Mouse (Mus musculus): ENCODE data around the gene Ulk2. TPM values are rescaled to one million over a fixed set of nuclear protein-coding genes. Genes with fewer than 3 reads are reported as not detected.
A peak's percentile ranks its signal among the peaks of the same experiment; 100 is the strongest.
"Not testable (repeated sequence)": the region's sequence is repeated elsewhere in the genome, so short reads cannot be mapped to it uniquely, and the experiment has no call there.

Ulk2 gene
- 59.8 and 62.3 TPM in 2 replicates for polyA plus RNA-seq (2012; rRNA removed)

DNA sequence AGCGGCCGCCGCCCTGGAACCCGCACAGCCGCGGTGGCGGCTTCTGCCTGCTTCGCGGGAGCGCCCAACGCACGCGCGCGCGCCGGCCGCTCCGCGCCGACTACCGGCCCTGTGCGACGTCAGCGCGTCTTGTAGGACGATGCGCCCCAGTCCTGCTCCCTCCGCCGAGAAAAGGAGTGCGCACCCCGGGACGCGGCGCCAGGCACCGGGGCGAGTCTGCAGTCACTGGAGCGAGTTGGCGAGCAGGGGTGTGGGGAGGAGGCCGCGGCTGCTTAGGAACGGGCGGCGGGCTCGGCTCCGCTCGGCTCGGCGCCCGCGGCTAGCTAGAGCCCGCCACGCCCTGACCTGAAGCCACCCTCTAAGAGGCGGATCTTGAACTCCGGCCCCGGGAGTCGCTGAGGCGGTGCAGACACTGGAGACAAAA, at the start of gene Ulk2:
TSS of gene Ulk2 (minus strand) at position 86 of the 424 bp plus-strand sequence.
- DNase-seq (ENCODE audit: extremely low spot score in 1 of 2, low spot score in 1 of 2) = peak; percentile 65 to 89

DNA sequence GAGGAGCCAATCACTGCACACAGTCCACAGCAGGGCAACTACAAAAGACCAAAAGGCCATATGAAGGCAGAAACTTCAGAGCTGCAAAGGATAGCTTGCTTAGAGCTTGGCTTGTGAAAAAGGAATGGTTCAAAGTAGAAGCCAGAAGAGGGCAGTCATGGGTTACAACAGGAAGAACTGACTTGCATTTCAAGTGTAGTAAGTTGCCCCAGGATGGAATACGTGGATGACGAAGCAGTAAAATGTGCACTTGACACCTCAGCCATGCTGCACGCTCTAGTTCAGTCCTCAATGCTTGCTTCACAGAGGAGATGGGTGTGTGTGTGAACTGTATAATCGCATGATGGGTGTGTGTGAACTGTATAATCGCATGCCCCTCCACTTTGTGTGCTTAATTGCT, 27.3 kb upstream of the Ulk2 start:
- DNase-seq (ENCODE audit: extremely low spot score in 1 of 2, low spot score in 1 of 2) = peak in 1 of 2 experiments; percentile 41

DNA sequence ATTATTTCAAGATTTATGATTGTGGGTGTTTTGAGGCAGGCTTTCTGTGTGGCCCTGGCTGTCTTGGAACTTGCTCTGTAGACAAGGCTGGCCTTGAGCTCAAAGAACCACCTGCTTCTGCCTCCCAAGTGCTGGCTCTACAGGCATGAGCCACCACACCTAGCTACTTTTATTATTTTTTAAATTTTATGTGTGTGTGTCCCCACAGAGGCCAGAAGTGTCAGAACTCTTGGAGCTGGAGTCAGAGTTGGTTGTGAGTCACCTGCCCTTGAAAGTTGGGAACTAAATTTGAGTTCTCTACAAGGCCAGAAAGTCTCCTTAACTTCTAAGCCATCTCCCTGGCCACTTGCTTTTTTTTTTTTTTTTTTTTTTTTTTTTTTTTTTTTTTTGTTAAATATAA, 25.0 kb upstream of the Ulk2 start:
- no peak for DNase-seq (ENCODE audit: extremely low spot score in 1 of 2, low spot score in 1 of 2)

DNA sequence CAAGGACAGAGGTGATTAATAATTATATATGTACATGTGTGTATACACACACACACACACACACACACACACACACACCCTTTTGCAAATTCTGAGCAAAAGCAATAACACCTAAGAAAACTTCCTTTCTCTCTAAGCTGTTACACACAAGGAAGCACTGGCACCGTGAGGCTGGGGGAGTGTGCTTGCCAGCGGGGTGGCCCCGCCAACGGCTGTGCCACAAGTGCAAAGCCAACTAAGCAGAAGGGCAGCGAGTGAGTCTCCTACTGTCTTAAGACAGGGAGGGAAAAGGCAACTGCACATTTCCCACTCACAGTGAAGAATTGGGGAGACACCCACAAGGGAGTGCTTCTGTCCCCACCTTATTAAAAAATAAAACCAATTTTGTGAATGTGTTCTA, 17.0 kb upstream of the Ulk2 start:
- DNase-seq (ENCODE audit: extremely low spot score in 1 of 2, low spot score in 1 of 2) = no peak

DNA sequence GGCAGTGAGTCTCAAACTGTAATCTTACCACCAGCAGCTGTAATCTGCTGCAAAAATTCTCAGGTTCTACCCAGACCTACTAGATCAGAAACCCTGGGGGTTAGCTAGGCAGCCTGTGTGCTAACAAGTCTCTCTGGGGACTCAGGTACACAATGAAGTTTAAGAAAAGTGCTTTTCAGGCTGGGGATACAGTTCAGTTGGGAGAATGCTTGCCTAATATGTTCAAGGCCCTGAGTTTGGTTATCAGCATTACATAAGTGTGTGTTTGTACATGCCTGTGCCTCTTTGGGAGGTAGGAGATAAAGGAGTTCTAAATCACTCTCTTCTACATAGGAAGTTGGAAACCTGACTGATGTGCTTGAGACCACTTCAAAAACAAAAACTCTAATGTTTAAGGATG, 12.0 kb upstream of the Ulk2 start:
- no peak for DNase-seq (ENCODE audit: extremely low spot score in 1 of 2, low spot score in 1 of 2)

DNA sequence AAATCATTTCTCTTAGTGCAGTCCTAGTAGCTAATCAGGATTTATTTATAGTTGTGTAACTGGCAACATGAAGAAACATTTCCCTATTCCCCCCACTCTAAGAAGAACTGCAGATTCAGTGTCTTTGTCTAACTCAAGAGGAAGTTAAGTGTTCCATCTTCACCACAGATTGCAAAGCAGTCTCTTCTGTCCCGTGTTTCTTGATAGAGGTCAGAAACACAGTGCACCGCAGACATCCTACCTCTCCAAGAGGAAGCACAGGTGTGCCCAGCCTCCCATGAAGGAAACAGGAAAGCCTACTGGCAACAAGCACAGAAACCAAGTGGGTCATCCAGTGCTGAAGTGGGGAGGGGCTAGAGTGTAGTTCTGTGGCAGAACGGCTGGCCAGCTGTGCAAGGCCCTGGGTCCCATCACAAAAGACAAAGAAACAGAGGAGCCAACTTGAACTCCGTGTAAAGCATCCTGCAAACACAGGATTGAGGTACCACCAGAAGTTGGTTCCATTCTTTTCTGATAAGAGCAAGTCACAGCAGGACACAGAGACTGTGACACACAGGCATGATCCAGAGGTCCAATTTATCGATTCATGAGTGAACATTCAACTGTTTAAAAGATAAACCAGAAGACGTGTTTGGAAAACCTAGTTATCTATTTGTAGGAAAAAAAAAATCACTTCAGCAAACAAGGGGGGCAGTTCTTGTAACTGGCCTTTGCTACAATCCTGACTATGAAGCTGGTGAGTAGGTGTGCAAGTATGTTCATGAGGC, 7.1 kb upstream of the Ulk2 start:
- DNase-seq (ENCODE audit: extremely low spot score in 1 of 2, low spot score in 1 of 2) = no peak

DNA sequence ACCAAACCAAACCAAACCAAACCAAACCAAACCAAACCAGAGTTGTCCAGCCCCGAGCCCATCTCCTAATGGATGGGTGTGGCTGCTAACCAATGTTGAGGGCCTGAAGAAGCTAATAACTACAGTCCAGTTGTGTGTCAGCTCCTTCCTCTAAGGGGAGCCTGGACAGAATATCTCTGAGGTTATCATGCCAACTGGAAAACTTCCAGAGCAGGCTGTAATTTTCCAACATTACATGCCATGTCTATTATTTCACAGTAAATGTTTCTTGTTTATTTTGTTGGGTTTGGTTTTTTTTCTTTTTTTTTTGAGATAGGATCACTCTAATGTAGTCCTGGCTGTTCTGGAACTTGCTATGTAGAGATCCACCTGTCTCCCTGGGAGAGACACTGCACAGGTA, 4.4 kb upstream of the Ulk2 start:
- no peak for DNase-seq (ENCODE audit: extremely low spot score in 1 of 2, low spot score in 1 of 2)

DNA sequence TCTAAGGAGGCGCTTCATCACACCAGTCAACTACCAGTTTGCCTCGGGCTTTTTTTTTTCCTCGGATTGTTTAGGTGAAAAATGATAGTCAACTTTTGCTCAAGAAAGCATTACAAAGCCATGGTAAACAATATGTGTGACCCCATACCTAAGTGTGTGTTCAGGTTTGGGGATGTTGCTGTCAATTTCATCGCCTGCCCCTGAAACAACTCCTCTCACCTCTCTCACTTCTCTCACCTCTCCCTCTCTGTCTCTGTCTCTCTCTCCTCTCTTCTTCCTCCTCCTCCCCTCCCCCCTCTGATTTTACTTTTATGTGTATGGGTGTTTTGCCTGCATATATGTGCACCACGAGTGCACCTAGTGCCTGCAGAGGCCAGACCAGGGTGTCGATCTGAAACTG, 666 bp upstream of the Ulk2 start:
- DNase-seq (ENCODE audit: extremely low spot score in 1 of 2, low spot score in 1 of 2) = no peak

DNA sequence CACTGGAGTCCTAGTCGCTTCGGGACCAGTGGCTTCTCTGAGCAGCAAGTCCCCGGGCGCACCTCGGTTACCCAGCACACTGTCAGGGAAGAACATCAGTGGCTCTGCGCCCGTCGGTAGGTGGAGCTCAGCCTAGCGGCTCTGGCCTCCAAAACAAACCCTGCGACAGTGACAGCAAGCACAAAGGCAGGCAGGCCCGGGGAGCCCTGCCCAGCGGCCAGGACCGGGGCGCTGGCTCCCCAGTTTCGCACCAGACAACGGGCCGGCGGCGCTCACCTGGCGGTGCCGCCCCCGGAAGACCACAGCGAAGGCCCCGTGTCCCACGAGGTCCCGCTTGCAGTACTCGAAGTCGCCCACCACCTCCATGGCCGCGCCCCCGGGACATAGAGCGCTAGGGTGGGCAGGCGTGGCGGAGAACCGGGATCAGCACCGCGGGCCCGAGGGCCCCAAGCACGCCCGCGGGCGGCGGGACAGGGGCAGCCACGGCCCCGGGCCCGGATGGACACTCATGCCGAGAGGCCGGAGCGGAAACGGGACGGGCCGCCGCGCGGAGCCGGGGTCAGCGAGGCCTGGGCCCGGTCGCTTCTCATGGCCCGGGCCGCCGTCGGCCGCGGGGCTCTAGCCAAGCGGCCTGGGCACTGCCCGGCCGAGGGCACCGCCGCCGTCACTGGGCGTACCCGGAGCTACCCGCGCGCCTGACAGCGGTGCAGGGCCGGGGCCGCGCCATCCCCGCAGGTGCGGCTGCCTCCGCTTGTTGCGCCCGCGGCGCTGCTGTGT, 474 bp downstream of the Ulk2 start:
- DNase-seq (ENCODE audit: extremely low spot score in 1 of 2, low spot score in 1 of 2) = peak; percentile 75 to 85

DNA sequence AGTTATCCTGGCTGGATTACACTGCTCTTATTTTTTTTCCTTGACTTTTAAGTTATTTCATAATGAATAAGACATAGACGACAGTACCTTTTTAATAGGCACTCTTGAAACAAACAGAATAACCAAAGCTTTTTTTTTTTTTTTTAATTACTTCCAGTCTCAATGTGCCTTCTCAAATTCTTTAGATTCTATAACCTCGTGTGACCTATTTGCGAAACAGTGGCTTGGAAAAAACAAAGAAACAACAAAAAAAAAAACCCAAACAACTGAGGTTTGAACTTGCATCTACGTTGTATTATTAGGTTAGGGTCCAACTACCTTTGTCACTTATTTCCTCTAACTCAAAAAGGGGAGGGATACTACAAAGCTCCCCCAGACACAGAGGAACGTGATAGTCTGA, 1.2 kb downstream of the Ulk2 start:
- DNase-seq (ENCODE audit: extremely low spot score in 1 of 2, low spot score in 1 of 2) = no peak

DNA sequence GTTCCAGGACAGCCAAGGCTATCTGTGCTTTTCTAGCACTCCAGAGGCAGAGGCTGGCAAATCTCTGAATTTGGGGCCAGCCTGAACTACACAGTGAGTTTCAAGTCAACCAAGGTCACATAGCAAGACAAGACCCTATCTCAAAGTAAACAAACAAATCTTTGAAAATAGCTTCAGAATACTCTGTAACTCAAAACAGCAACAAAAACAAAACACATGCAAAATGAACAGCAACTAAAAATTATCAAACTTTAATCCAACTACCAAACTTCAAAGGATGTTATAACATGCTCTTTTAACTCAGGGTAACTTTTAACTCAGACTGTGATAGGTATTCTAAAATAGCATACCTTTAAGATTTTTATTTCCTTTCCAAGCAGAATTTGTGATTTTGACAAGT, 2.0 kb downstream of the Ulk2 start:
- DNase-seq (ENCODE audit: extremely low spot score in 1 of 2, low spot score in 1 of 2) = no peak

DNA sequence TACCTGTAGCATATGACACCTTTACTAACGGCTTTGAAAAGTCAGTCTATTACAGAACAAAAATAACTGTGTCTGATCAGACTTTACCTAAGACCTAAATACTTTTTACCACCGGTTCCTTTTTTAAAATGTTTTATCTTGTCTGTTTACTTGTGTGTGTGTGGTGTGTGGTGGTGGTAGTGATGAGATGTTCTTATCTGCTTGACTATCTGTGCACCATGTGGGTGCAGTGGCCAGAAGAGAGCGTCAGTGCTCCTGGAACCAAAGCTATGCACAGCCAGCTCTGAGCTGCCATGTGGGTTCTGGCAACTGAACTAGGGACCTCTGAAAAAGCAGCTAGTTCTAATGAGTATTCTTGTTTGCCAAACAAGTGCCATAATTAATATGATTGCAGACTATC, 3.7 kb downstream of the Ulk2 start:
- DNase-seq (ENCODE audit: extremely low spot score in 1 of 2, low spot score in 1 of 2) = no peak

DNA sequence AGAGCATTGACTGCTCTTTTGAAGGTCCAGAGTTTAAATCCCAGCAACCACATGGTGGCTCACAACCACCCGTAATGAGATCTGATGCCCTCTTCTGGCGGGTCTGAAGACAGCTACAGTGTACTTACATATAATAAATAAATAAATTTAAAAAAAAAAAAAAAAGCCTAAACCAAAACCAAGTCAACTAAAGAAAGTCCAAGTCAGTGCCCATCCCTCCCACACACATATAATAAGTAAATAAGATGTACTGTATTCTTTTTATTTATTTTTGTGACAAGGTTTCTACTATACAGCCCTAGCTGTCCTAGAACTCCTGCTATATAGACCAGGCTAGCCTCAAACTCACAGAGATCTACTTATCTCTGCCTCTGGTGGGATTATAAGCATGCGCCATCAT, 14.2 kb downstream of the Ulk2 start:
- DNase-seq (ENCODE audit: extremely low spot score in 1 of 2, low spot score in 1 of 2) = not testable (repeated sequence)

DNA sequence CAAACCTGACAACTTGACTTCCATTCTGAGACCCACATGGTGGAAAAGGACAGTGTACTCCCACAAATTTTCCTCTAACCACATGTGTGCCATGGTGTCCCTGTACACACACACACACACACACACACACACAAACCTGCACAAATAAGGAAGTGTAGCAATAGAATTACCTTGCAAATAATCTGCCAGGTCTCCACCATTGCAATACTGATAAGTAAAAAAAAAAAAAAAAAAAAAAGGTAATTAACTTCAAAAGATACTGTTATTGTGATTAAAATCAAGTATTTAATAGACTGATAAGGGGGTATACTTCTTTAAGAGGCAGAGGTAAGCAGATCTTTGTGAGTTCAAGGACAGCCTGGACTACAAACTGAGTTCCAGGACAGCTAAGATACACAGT, 14.9 kb downstream of the Ulk2 start:
- DNase-seq (ENCODE audit: extremely low spot score in 1 of 2, low spot score in 1 of 2) = no peak

DNA sequence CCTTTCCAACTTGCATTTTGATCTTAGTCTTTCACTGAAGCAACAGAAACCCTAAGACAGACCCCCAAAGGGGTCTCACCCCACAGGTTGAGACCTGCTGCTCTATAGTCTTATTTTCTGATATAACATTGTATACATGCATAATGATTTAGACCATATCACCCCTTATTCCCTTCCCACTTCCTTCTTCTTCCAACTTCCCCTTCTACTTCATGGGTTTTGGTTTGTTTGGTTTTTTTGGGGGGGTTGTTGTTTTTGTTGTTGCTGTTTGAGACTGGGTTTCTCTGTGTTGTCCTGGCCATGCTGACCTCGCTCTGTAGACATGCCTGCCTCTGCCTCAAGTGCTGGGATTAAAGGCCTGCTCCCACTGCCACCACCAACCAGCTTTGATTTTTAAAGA, 15.7 kb downstream of the Ulk2 start:
- DNase-seq (ENCODE audit: extremely low spot score in 1 of 2, low spot score in 1 of 2) = no peak

DNA sequence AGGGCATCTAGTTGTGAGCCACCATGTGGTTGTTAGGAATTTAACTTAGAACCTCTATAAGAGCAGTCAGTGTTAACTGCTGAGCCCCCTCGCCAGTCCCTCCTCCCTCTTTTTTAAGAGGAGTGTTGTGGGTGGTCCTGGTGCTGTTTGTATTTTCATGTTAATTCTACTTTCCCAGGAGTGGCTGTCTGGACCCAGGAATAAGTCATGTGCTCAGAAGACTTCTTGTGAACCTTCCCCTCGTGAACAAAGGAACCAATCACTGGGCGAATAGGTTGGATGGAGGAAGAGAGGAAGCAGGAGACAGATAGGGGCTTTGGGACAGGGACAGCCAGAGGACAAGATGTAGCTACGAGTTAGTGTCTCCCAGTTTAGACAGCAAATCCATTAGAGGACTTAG, 45.1 kb downstream of the Ulk2 start:
- no peak for DNase-seq (ENCODE audit: extremely low spot score in 1 of 2, low spot score in 1 of 2)

DNA sequence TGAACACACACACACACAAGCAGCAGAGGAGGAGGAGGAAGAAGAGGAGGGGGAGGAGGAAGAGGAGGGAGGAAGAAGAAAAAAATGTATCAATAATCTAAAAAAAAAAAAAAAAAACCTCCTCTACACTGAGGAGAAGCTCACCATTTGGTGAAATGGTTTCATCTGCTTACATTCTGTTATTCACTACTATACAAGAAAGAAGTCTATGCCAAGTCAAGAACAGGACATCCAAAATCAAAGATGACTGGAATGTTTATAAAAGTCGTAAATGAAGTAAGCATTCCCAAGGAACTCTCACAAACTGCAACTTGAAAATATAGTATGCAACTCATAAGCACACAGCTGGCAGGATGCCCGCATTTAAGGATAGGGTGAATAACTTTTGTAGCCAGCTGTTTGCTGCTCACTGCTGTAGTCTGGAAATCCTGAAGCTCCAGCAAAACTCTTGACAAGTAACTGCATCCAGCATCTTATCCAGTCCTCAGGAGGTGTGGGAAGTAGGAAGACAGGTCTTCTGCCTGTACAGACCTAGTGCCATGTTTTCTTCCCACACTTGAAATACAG, 46.2 kb downstream of the Ulk2 start:
- no peak for DNase-seq (ENCODE audit: extremely low spot score in 1 of 2, low spot score in 1 of 2)

DNA sequence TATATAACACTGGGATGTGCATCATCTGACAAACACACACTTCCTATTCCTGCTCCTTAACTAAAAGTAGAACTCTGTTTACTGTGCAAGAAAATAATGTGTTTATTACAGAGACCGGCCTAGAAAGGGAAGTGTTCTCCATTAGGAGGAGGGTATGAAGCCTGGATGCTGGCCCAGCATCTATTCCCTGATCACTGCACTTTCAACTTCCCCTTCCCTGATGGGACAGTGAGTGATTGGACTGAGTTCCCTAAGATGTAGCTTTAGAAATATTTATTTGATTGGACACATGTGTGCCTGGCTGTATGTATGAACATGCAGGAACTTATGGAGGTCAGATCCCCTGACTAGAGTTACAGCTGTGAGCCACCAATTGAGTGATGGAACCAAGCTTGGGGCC, 61.4 kb downstream of the Ulk2 start:
- no peak for DNase-seq (ENCODE audit: extremely low spot score in 1 of 2, low spot score in 1 of 2)

DNA sequence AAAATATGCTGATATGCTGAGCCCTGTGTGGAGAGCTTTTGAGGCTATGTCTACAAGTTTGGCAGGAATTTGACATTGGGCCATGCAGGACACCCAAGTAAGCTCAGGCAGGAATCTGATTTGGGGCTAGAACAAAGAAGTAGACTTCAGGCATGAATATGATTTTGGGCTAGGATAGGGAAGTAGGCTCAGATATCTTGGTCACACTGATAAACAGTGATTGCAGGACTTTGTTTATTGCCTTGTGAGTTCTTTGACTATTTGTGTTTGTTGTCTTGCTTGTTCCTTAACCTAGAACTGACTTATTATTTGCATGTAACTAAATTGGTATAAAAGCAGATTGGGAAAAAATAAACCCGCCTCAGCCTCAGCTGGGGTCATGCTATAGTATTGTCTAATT, 66.3 kb downstream of the Ulk2 start:
- no peak for DNase-seq (ENCODE audit: extremely low spot score in 1 of 2, low spot score in 1 of 2)

DNA sequence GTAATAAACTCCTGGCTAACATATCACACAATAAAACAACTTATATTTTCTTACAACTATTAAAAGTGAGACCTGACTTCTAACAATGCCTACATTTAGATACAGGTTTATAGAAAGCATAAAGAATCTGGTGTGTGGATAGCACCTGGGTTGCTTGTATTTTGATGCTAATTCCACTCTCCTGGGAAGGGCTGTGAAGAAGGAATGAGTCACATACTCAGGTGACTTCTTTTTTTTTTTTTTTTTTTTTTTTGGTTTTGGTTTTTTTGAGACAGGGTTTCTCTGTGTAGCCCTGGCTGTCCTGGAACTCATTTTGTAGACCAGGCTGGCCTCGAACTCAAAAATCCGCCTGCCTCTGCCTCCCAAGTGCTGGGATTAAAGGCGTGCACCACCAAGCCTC, 72.3 kb downstream of the Ulk2 start:
- not testable (repeated sequence) for DNase-seq (ENCODE audit: extremely low spot score in 1 of 2, low spot score in 1 of 2)

DNA sequence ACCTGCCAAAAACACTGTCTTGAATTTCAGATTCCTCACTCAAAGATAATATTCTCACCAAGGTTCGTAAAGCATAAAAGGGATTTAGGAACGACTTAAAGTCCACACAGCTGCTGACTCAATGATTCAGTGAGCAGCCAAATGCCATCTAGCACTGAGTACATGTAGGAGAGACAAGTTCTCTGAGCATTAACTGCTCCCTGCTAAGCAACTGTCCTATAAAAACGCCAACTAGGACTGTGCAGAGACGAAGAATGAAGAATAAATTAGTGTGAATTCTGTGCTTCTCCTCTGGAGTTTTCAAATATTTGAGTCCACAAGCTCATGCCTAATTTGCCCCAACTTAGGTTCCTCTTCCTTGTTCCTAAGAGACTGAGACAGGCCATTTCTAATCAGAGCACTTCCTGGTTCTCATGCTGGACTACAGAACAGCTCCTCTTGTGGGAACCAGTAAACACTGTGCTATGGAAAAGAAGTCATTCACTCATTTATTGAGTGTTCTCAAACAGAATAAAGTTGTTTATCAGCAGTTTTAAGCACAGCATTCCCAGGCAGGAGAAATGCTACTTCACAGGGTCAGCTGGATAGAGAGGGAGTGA, 80.2 kb downstream of the Ulk2 start:
- DNase-seq (ENCODE audit: extremely low spot score in 1 of 2, low spot score in 1 of 2) = peak; percentile 41 to 64
